Mouse (Mus musculus) embryonic facial prominence, embryonic 15.5 days (tissue): ENCODE results near the gene Mpig6b. TPM values are rescaled to one million over a fixed set of nuclear protein-coding genes. Genes with fewer than 3 reads are reported as not detected.

Experiments
- ATAC-seq: fragments of 200-750 bp; cut with Nextera tagmentation; 2 replicates; pipeline ENCODE4 v1.8.0; 2017; ENCODE audit warnings: low read depth, moderate TSS enrichment; ENCODE audit not compliant: insufficient number of reproducible peaks, low FRiP score, low TSS enrichment
- H3K27ac ChIP-seq: fragments of 300-500 bp; sonication (generic); replicated peaks from 2 replicates; pipeline ENCODE4 v1.5.1; 2015; ENCODE audit warnings: mild to moderate bottlenecking, inconsistent platforms
- H3K27me3 ChIP-seq: fragments of 300-500 bp; sonication (generic); 2 replicates; pipeline ENCODE4 v1.6.1; 2015; ENCODE audit warnings: inconsistent platforms
- H3K36me3 ChIP-seq: fragments of 300-500 bp; sonication (generic); 2 replicates; pipeline ENCODE4 v1.6.1; 2015; ENCODE audit warnings: mild to moderate bottlenecking, inconsistent platforms
- H3K4me1 ChIP-seq: fragments of 300-500 bp; sonication (generic); 2 replicates; pipeline ENCODE4 v1.6.1; 2015; ENCODE audit warnings: inconsistent platforms
- H3K4me2 ChIP-seq: fragments of 300-500 bp; sonication (generic); replicated peaks from 2 replicates; pipeline ENCODE4 v1.6.1; 2015; ENCODE audit warnings: mild to moderate bottlenecking, inconsistent platforms
- H3K4me3 ChIP-seq: fragments of 300-500 bp; sonication (generic); replicated peaks from 2 replicates; pipeline ENCODE4 v1.5.1; 2015; ENCODE audit warnings: mild to moderate bottlenecking, inconsistent platforms
- H3K9ac ChIP-seq: fragments of 300-500 bp; sonication (generic); 2 replicates; pipeline ENCODE4 v1.6.1; 2015; ENCODE audit warnings: inconsistent platforms
- H3K9me3 ChIP-seq: fragments of 300-500 bp; sonication (generic); replicated peaks from 2 replicates; pipeline ENCODE4 v1.6.1; 2016; ENCODE audit warnings: inconsistent platforms
- WGBS: fragments of 180-500 bp; shearing (Covaris S2); methylation state at CpG from one replicate; pipeline ENCODE4 v1.1.7; 2015; 5-methylcytosine and 5-hydroxymethylcytosine counted together
- polyA plus RNA-seq: library from polyadenylated mRNA; unstranded; fragments of >200 nt; fragmentation: Nextera tagmentation; extraction: Ambion mirVana; gene quantifications from 2 replicates; pipeline ENCODE4 v1.2.1, GENCODE M21; 2015

Gene Mpig6b
- polyA plus RNA-seq, 1 experiment from 2014 or later, result 1.4 TPM

GRCm38 (mm10) chr17:35070556-35071229, 4.7 kb upstream of the Mpig6b start:
- WGBS, result 42% methylated on average over 6 of the region's 6 CpGs
- Histone ChIP-seq H3K36me3 (no peaks in the 10 kb centered on the region), H3K9me3 (no peaks in the 10 kb centered on the region), H3K27ac (peak overlapping the region; percentile 44; the same call in 1 of the 2 replicates), H3K4me3 (no peak overlapping the region), H3K27me3 (peaks cover 10% of the 10 kb centered on the region; the same call in 1 of the 2 replicates), H3K4me1 (peaks cover 16% of the 10 kb centered on the region), H3K9ac (no peak overlapping the region), H3K4me2 (no peak overlapping the region)
- no peak for ATAC-seq

- no peak for ATAC-seq
- H3K9me3 ChIP-seq, result no peaks in the 10 kb centered on the region
- H3K4me1 ChIP-seq, result peaks cover 24% of the 10 kb centered on the region
- no peak overlapping the region for H3K4me2 ChIP-seq
- WGBS, result 68% methylated on average over 17 of the region's 17 CpGs
- H3K9ac ChIP-seq, result no peak overlapping the region
- peaks cover 22% of the 10 kb centered on the region; the same call in 1 of the 2 replicates for H3K27me3 ChIP-seq
- 0 out of 2 replicates have a peak overlapping the region, but pooled peaks have one; percentile 6 for H3K4me3 ChIP-seq
- peak overlapping the region; percentile 51; the same call in 1 of the 2 replicates for H3K27ac ChIP-seq
- H3K36me3 ChIP-seq, result no peaks in the 10 kb centered on the region
Observed at GRCm38 (mm10) chr17:35068213-35068914, 2.4 kb upstream of the Mpig6b start.

GRCm38 (mm10) chr17:35064951-35065947, 735 bp downstream of the Mpig6b start, which contains the start of gene Ly6g6c:
Gene Ly6g6c, plus strand, starts transcription at chr17:35065388.
- Histone ChIP-seq H3K36me3 (peaks cover 27% of the 10 kb centered on the region), H3K4me1 (peaks cover 30% of the 10 kb centered on the region), H3K9ac (0 out of 2 replicates have a peak within 1 kb of the TSS, but pooled peaks have one; percentile 26), H3K4me2 (peak within 1 kb of the TSS; percentile 54), H3K27ac (peak within 1 kb of the TSS; percentile 80), H3K9me3 (no peaks in the 10 kb centered on the region), H3K4me3 (peak within 1 kb of the TSS; percentile 41), H3K27me3 (peaks cover 22% of the 10 kb centered on the region; the same call in 1 of the 2 replicates)
- WGBS, result 3% methylated on average over 48 of the region's 48 CpGs
- ATAC-seq, result peak; percentile 48; the same call in 1 of the 2 replicates

DNA sequence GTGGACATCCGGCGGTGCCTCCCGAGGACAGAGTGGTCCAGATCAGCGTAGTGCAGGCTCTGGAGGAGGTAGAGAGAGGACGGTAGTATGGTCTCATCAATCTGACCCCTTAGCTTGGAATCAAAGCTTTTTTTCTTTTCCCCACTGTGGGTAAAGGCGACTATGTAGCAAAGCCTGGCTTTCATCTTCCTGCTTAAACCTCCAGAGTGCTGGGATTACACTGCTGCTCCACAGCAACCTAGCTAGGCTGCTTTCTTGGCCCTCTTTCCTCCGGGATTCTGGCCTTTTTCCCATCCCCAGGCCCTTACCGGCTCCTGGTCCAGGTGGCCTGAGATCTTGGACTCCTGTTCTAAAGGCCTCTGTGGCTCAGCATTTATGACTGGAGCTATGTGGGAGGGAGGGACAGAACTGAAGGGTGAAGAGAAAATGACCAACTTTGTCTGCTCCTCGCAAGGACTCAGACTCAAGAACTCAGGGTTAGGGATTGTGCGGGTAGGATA, 1.6 kb downstream of the Mpig6b start:
- peak overlapping the region; percentile 54 for H3K4me2 ChIP-seq
- WGBS, result 28% methylated on average over 10 of the region's 10 CpGs
- H3K36me3 ChIP-seq, result peaks cover 27% of the 10 kb centered on the region
- no peak for ATAC-seq
- H3K27ac ChIP-seq, result peak overlapping the region; percentile 68
- peaks cover 37% of the 10 kb centered on the region for H3K4me1 ChIP-seq
- H3K4me3 ChIP-seq, result peak overlapping the region; percentile 41
- H3K27me3 ChIP-seq, result peaks cover 22% of the 10 kb centered on the region; the same call in 1 of the 2 replicates
- no peaks in the 10 kb centered on the region for H3K9me3 ChIP-seq
- no peak overlapping the region for H3K9ac ChIP-seq

DNA sequence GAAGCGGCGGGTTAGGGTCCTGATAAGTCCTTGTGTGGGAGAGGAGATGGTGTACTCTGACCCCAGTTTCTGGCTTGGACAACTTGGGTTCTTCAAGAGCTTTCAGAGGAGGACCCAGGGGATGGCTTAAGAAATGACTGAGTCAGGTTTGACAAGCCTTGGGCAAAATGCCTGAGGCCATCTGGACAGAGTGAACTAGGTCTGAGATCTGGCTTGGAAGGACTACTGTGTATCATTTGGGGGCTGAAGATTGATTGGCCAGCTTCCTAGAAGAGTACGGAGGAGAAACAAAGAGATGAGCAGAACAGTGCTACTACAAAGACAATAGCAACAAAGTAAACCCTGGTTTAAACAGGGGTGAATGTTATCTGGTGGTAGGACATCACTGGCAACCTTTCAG, 2.5 kb downstream of the Mpig6b start:
- Histone ChIP-seq H3K9me3 (no peaks in the 10 kb centered on the region), H3K27me3 (peaks cover 22% of the 10 kb centered on the region; the same call in 1 of the 2 replicates), H3K36me3 (peaks cover 27% of the 10 kb centered on the region), H3K27ac (0 out of 2 replicates have a peak overlapping the region, but pooled peaks have one; percentile 68), H3K4me2 (no peak overlapping the region), H3K9ac (no peak overlapping the region), H3K4me1 (peaks cover 42% of the 10 kb centered on the region), H3K4me3 (no peak overlapping the region)
- no peak for ATAC-seq
- 94% methylated on average over 3 of the region's 3 CpGs for WGBS

DNA sequence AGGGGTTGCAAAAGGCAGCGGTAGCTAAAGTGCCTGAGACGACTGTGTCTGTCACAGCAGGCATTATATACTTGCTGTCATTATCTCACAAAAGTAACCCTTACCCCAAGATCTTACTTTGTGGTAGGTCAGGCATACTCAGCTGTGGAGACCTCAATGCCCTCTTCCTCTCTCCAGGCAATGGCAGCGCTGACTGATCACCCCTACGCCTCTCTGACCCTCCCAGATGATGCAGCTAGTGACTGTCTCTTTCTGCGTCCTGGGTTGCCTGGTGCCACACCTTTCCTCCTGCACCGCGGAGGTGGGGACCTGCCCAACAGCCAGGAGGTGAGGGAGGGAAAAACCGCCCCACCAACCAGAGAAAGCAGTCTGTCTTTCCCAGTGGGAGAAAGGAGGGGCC, 4.7 kb downstream of the Mpig6b start:
- Histone ChIP-seq H3K9me3 (no peaks in the 10 kb centered on the region), H3K4me2 (peak overlapping the region; percentile 79; the same call in 1 of the 2 replicates), H3K4me1 (peaks cover 46% of the 10 kb centered on the region), H3K4me3 (no peak overlapping the region), H3K27me3 (peaks cover 15% of the 10 kb centered on the region; the same call in 1 of the 2 replicates), H3K9ac (no peak overlapping the region), H3K27ac (0 out of 2 replicates have a peak overlapping the region, but pooled peaks have one; percentile 17), H3K36me3 (peaks cover 36% of the 10 kb centered on the region)
- 71% methylated on average over 8 of the region's 8 CpGs for WGBS
- no peak for ATAC-seq

DNA sequence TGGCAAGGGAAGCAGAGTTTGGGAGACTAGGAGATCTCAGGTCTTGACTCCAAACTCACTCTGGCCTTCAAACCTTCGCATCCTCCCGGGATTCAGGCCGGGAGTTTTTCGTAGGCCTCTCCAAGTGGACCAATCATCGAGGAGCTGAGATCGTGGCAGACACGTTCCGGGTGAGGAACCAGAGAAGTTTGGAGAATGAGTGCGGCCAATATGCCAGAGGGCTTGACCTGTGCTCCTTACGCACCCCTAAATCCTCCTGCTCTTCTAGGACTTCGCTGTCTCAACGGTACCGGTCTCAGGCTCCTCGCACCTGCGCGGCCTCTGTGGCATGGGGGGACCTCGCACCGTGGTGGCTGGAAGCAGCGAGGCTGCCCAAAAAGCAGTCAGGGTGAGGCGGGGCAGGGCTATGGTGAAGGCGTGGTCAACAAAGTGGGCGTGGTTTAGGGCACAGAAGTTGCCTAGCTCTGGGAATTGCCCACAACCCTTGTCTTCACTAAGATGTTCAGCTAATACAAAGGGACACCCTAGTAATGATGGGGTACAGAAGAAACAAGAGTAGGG, 5.2 kb downstream of the Mpig6b start:
- peaks cover 12% of the 10 kb centered on the region; the same call in 1 of the 2 replicates for H3K27me3 ChIP-seq
- peaks cover 46% of the 10 kb centered on the region for H3K4me1 ChIP-seq
- no peaks in the 10 kb centered on the region for H3K9me3 ChIP-seq
- peak overlapping the region; percentile 74 for H3K4me3 ChIP-seq
- peaks cover 41% of the 10 kb centered on the region for H3K36me3 ChIP-seq
- 0 out of 2 replicates have a peak overlapping the region, but pooled peaks have one; percentile 95 for H3K27ac ChIP-seq
- H3K9ac ChIP-seq, result peak overlapping the region; percentile 81; the same call in 1 of the 2 replicates
- peak overlapping the region; percentile 79 for H3K4me2 ChIP-seq
- no peak for ATAC-seq
- 56% methylated on average over 22 of the region's 22 CpGs for WGBS

GRCm38 (mm10) chr17:35060071-35060470, 5.9 kb downstream of the Mpig6b start:
- peak overlapping the region; percentile 79 for H3K4me2 ChIP-seq
- H3K9ac ChIP-seq, result peak overlapping the region; percentile 81
- H3K4me1 ChIP-seq, result peaks cover 39% of the 10 kb centered on the region
- peaks cover 48% of the 10 kb centered on the region for H3K36me3 ChIP-seq
- H3K27me3 ChIP-seq, result peaks cover 7% of the 10 kb centered on the region; the same call in 1 of the 2 replicates
- WGBS, result 20% methylated on average over 14 of the region's 14 CpGs
- H3K27ac ChIP-seq, result peak overlapping the region; percentile 95; the same call in 1 of the 2 replicates
- ATAC-seq, result no peak
- H3K9me3 ChIP-seq, result no peaks in the 10 kb centered on the region
- peak overlapping the region; percentile 74 for H3K4me3 ChIP-seq

- 0% methylated on average over 57 of the region's 57 CpGs for WGBS
- Histone ChIP-seq H3K4me1 (peaks cover 31% of the 10 kb centered on the region), H3K4me2 (peak within 1 kb of the TSS; percentile 79), H3K9me3 (no peaks in the 10 kb centered on the region), H3K9ac (peak within 1 kb of the TSS; percentile 81), H3K27ac (peak within 1 kb of the TSS; percentile 95), H3K4me3 (peak within 1 kb of the TSS; percentile 74), H3K27me3 (0 out of 2 replicates have a peak, but pooled peaks cover 6% of the 10 kb centered on the region), H3K36me3 (peaks cover 54% of the 10 kb centered on the region)
- peak; percentile 93 for ATAC-seq
Observed at GRCm38 (mm10) chr17:35058911-35059892, 6.8 kb downstream of the Mpig6b start, which contains the start of gene Ddah2. Gene Ddah2, plus strand, starts transcription at chr17:35059035.
